Comparison of ENCODE assay signal across 18 mouse cellular contexts in the genomic region with DNA sequence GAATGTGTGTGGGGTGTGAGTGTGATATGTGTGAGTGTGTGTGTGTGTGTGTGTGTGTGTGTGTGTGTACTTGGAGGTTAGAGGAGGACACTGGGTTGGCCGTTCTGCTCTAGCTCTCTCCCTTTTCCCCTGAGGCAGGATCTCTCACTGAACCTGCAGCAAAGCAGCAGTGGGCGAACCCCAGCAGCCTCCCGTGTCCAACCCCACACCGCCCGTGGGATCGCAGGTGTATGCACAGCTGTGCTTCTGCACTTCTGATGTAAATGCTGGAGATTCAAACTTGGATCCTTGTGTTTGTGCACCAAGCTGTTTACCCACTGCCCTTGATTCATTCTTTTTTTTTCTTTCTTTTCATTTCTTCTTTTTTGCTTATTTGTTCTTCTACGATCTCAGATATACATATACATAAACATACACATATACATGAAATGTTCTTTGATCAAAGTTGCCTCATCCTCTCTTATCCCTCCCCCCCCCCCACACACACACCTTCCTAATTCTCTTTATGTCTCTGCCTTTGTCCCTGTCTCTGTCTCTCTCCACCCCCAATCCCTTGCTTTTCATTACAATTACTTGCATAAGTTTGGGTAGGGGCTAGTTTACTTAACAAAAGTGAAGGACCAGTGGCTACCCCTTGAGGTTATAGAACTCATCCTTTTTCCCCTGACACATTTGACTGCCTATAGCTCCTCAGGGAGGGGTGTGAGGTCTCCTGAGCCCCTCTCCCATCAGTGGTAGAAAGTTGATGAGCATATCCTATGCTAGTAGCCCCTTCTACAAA.
DNase-seq lines count a peak whose midpoint lies in the region; TF ChIP-seq lines count a peak whose summit lies in the region.
"Had no signal": no experiment of that assay in that cellular context is flagged by ENCODE, and none has a peak within 500 bp of the region (broad histone marks: within the 10 kb centered on the region; RNA-seq: fewer than 3 reads in every experiment).

No protein-coding gene starts in this region.

- no peak for TF ChIP-seq CTCF in ES-Bruce4 (IDR thresholded peaks at IDR 0.05; ENCODE audit: low read depth, low read length)

- no peak overlapping the region for H3K4me3 ChIP-seq in ES-Bruce4 (ENCODE audit: low read depth, low read length)
- H3K4me3 ChIP-seq: embryonic facial prominence, embryonic 10.5 days; embryonic facial prominence, embryonic 12.5 days; forebrain, embryonic 13.5 days; forebrain, embryonic 15.5 days had no signal

- H3K4me1 ChIP-seq in ES-Bruce4 (ENCODE audit: control insufficient read depth, insufficient read depth, low read length), result peaks cover 28% of the 10 kb centered on the region
- H3K4me1 ChIP-seq: forebrain, embryonic 13.5 days; forebrain, embryonic 15.5 days had no signal

- TF ChIP-seq EP300 in ES-Bruce4 (IDR thresholded peaks at IDR 0.05; ENCODE audit: insufficient read depth, low read depth, low read length), result peak; percentile 78

- H3K27ac ChIP-seq in ES-Bruce4 (ENCODE audit: insufficient read depth, low read length), result peak overlapping the region; percentile 5; the same call in 1 of the 2 replicates
- H3K27ac ChIP-seq: embryonic facial prominence, embryonic 10.5 days; embryonic facial prominence, embryonic 12.5 days; forebrain, embryonic 13.5 days; forebrain, embryonic 15.5 days had no signal

- TF ChIP-seq POLR2A in ES-Bruce4 (IDR thresholded peaks at IDR 0.05; ENCODE audit: insufficient read depth, low read length), result no peak

- intact Hi-C loops in heart, postnatal 10 days (cut with DNase I), result no loop called here

- 0 out of 2 replicates have a peak, but pooled peaks cover 3% of the 10 kb centered on the region for H3K9me3 ChIP-seq in ES-Bruce4 (replicated peaks; ENCODE audit: control insufficient read depth, insufficient read depth, low read length, poor library complexity, severe bottlenecking)
- H3K9me3 ChIP-seq: embryonic facial prominence, embryonic 10.5 days; embryonic facial prominence, embryonic 12.5 days; forebrain, embryonic 13.5 days; forebrain, embryonic 15.5 days had no signal

- H3K36me3 ChIP-seq in ES-Bruce4 (ENCODE audit: control insufficient read depth, insufficient read depth, low read length, poor library complexity, severe bottlenecking), result no peaks in the 10 kb centered on the region
- H3K36me3 ChIP-seq: embryonic facial prominence, embryonic 10.5 days; embryonic facial prominence, embryonic 12.5 days; forebrain, embryonic 15.5 days; G1E had no signal

- H3K27me3 ChIP-seq in ES-Bruce4 (ENCODE audit: control insufficient read depth, insufficient read depth, low read length, poor library complexity, severe bottlenecking), result no peaks in the 10 kb centered on the region
- H3K27me3 ChIP-seq: embryonic facial prominence, embryonic 12.5 days; forebrain, embryonic 13.5 days; forebrain, embryonic 15.5 days; Patski had no signal

- peak; percentile 9 for DNase-seq in thymus, postnatal 14 days
- no peak for DNase-seq in thymus, postnatal 36 days
- peak; percentile 79 for DNase-seq in R1 (ENCODE audit: low read depth, low spot score)
- no peak for DNase-seq in heart, postnatal 10 days
- no peak for DNase-seq in layer of hippocampus, adult 18-20 months (ENCODE audit: low spot score in 2 of 2)
- DNase-seq in spleen, postnatal 36 days (ENCODE audit: low spot score in 2 of 2), result no peak
- DNase-seq: cerebellum, adult 11-12 months; cerebellum, adult 2 months; cerebellum, adult 9-10 months; cerebellum, postnatal 25 days; forebrain, postnatal 0 days had no signal

- no peak overlapping the region for H3K9ac ChIP-seq in ES-Bruce4 (ENCODE audit: low read depth, poor library complexity, severe bottlenecking)
- H3K9ac ChIP-seq: embryonic facial prominence, embryonic 12.5 days; forebrain, embryonic 13.5 days; forebrain, embryonic 15.5 days; forebrain, postnatal 0 days had no signal

Comparison
In these comparisons a context has a peak if more than half of its experiments do, and no peak if none do; other contexts are left out.
1. DNase-seq: peak in thymus, postnatal 14 days (single experiment) and R1 (single experiment); none in thymus, postnatal 36 days (0 of 2), heart, postnatal 10 days (0 of 2), layer of hippocampus, adult 18-20 months (0 of 2) and spleen, postnatal 36 days (0 of 2).